Mouse (Mus musculus) cerebellum, adult 18-20 months (tissue): ENCODE measurements around the gene Git1.

Experiments
- DNase-seq, 2 experiments: peaks; one replicate each; pipeline ENCODE4 v3.0.0; 2021

Git1 gene

DNA sequence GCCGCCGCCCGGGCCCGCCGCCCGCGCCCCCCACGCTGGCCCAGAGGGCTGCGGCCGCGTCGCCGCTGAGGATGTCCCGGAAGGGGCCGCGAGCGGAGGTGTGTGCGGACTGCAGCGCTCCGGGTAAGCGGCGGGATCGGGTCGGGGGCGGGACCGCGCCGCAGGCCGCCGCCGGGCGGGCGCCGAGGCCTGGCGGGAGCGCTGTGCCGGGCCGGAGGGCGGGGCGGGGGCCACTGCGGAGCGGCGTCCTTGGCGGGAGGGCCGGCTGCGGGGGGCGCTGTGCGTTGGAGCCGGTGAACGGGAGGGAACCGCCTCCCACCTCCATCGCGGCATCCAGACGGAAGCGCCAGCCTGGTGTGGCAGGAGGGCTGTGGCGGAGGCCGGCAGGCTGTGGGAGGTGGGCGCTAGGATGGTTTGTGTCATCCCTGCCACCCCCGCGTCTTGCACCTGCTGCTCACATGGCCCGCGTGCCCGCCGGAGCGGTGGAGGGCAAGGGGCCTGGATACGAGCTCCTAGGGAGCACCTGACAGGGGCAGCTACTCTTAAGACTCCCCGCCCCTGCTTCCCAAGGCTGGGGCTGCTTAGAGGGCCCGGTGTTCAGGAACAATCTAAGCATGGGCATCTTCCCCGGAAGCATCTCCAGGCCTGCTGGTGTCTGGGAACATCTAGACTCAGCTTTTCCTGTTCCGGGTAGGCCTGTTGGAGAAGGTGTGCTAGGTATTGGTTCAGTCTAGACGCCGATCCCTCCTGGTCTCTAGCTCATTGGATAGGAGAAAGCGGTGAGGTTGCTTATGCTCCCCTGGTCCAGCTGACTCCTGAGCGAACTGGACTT, at the start of gene Git1:
TSS of gene Git1 (plus strand) at position 51 of the 832 bp plus-strand sequence.
- peak; percentile 64 to 71 for DNase-seq

DNA sequence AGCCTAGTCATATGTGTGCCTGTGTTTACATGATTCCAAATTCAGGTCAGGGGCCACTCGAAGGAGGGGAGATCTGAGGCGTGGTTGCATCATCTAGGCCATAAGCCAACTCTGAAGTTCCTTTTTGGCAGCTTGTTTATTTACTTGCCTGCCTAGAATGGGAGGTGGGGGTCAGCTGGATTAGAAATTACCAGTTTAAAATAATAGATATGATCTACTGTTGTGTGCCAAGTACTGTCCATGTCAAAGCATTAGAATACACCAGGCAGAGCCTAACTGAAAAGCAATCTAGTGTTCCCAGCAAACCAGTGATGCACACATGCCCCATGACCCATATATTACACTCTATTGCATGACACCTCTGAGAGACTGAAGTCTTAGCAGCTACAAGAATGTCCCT, 48.4 kb upstream of the Git1 start:
- no peak for DNase-seq

DNA sequence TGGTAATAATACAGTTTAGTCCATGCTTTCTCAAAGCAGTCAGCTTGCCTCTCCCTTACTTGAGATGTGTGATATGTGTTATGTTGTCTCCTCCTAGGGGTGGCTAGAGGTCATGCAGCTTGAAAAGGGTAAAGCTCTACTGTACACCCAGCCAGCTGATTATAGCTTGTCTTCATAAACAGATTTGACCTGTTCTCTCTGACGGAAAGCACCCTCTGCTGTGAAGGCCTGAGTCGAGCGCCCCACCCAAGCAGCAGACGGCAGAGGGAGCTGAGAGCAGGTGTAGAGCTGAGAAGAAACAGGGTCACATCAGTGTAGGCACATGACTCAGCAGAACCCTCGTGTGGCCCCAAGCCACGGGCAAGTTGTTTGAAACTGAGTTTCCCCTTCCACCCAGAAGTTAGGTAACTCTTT, 46.7 kb upstream of the Git1 start:
- DNase-seq, result peak; percentile 58 to 68

DNA sequence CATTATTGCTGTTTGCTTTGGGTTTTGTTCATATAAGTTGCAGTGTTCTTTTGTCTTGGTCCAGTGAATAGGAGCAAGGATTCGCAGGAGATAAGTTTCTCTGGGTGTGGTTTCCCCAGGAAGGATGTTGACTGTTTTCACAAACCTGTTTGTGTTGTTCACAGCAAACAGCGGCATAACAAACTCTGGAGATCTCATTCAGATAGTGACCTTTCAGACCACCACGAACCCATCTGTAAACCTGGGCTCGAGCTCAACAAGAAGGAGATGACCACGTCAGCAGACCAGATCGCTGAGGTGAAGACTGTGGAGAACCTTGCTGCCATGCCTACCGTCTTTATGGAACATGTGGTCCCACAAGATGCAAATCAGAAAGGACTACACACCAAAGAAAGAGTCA, 44.1 kb upstream of the Git1 start:
- no peak for DNase-seq

DNA sequence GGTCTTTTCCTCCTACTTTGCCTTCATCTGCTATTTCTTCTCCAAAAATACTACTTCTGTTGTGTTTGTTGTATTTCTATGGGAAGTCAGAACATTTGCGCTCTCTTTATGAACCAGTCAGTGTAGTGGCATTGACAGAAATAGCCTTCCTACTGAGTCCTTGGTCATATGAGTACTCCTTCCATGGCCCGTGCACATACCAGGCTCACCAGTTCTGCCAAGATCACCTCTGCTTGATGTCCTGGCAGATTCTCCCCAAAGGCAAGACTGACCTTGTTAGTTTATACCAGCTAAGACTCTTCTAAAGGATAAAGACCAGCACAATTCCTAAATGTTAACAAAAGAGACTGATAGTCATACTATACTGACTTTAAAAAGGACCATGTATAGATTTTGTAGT, 41.7 kb upstream of the Git1 start:
- DNase-seq, result no peak

DNA sequence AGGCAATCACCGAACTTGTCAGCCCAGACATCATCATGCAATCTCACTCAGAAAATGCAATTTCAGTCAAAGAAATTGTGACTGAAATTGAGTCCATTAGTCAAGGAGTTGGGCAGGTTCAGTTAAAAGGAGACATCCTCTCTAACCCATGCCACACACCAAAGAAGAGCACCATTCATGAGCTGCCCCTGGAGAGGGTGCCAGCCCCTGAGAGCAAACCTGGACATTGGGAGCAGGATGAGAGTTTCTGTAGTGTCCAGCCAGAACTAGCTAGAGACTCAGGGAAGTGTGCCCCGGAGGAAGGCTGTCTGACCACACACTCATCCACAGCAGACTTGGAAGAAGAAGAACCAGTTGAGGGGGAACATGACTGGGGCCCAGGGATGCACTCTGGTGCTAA, 40.0 kb upstream of the Git1 start:
- DNase-seq, result no peak

DNA sequence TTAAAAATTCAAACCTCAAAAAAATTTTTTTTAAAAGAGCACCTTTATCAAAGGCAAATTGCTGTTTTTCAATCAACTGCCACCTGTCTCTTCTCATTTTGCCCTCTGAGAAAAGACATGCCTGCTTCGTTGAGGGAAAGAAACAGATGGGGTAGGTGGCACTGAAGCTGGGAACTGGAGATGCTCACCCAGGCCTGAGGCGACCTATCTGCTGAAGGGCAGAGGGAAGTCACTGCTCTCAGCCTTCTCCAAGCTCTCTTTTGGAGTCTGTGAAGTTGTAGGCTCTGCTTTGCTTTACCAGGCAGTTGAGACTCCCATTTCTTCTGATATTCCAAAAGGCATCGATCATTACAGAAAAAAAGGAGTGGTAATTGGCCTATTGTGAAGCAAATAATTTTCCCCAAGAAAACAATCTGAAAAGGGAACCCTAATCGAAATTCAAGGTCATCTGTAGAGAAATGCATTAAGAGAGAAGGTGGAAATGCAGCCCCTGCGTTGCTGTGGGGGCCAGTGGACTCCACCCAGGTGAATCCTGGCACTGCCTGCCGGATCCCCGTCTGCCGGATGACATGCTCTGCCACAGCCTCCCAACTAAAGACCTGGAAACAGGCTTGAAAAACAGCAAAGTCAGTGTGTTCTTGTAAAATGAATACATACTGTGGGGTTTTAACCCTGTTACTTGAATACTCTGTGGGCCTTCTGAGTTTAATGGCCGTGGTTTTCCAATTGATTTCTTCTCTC, 37.4 kb upstream of the Git1 start:
- no peak for DNase-seq

DNA sequence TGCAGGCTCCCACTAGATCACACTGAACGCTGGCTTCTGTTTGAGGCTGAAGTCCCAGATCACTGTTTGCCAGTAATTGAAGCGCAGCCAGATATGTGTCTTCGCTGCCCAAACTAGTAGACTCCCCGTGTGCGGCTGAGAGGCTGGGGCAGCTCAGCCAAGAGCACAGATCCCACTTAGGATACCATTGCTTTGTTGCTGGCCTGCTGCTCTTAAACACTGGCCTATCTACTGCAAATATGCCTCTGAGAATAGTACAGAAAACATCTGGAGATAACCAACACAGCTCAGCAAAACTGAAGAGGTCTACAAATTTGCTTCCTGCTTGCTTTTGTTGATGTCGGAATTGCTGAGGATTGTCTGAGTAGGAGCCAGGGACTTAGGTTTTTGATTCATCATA, 36.5 kb upstream of the Git1 start:
- DNase-seq, result peak; percentile 47 to 58

DNA sequence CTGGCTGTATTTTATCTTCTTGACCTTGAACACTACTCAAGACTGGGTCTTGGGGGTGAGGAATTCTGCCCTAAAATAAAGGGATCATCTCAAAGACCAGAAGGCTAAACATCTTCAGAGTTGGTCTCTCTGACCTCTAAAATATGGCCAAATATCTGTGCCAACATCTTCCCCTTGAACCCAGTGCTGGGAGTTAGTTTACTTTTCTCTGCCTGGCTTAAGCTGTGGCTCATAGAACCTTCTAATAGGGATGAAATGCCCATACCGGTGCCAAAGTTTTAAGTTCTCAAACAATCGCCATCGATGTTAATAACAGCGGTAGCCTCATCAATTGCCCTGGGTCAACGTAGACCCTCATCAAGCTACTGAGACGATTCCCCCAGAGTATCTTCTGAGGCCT, 31.5 kb upstream of the Git1 start:
- no peak for DNase-seq

DNA sequence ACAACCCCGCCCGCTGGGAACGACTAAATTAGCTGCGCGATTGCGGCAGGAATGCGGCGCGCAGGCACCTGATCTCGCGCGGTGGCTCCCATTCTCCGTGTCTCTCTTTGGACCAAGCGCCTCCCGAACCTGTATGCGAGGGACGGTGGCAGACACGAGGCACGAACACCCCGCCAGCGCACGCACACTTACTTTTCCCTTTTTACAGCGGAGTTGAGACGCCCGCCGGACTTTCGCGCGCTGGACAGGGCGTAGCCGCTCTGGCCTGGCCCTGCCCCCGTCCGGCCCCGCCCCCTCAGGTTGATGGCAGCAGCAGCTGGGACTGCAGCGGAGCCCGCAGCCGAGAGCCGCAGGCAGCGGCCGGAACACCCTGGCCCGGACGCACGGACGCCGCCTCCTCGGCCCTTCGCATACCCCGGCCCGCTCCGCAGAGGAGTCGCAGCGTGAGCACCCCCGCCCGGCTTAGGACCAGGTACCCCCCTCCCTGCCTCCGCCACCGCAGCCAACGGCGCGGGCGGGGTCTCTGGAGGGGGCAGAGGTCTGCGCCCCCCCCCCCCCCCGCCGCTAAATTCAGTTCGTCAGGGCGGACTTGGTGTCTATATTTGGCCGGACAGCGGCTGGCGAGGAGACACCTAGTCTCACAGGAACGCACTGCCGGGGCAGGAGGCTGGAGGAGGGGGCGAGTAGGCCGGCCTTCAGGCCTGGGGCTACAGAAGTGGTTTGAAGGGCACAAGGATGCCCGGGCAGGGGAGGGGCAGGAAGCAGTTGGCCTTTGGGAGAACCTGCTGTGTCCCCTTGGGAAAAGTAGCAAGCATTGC, 30.9 kb upstream of the Git1 start, which contains the start of gene Coro6:
TSS of gene Coro6 (plus strand) at position 129 of the 818 bp plus-strand sequence.
- peak; percentile 62 to 65 for DNase-seq

DNA sequence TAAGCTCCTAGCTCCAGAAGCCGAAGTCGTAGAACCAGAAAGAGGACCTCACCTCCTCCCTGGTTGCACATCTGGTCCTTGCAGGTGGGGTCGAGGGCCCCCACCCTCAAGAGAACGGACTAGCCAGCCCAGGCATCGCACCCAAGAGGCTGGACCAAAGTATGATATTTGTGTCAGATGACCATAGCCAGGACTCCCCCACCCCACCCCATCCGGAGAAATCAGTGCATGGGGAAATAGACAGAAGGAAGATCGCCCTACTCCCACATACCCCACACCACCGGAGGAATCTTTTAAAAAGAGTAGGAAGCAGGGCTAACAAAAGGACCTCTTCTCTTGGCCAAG, 30.3 kb upstream of the Git1 start:
- no peak for DNase-seq

DNA sequence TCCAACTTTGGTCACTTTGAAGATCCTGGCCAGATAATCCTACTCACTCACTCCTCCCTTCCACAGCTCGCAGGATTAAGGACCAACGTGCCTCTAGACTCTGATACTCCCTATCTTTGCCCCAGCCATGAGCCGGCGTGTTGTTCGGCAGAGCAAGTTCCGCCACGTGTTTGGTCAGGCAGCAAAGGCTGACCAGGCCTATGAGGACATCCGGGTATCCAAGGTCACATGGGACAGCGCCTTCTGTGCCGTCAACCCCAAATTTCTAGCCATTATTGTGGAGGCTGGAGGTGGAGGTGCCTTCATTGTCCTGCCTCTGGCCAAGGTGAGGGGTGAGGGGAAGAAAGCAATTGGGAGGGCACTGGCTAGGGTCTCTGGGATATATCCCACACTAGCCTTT, 29.6 kb upstream of the Git1 start:
- no peak for DNase-seq

DNA sequence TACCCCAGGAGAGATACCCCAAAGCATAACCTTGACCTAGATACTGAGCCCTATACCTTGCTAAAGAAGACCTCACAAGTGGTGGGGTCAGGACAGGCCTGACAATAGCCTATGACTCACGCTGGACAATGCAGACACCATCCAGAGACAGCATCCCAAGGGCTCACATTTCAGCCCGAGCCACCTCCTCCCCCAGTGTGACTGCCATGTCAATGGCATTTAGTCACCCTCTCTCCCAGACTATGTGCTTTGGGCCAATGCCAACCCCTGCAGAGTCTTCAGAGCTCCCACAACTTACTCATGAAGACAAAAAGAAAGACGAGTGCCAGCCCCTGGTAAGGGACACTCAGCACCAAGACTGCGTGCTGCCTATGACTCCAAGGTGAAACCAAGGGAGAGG, 28.7 kb upstream of the Git1 start:
- no peak for DNase-seq

DNA sequence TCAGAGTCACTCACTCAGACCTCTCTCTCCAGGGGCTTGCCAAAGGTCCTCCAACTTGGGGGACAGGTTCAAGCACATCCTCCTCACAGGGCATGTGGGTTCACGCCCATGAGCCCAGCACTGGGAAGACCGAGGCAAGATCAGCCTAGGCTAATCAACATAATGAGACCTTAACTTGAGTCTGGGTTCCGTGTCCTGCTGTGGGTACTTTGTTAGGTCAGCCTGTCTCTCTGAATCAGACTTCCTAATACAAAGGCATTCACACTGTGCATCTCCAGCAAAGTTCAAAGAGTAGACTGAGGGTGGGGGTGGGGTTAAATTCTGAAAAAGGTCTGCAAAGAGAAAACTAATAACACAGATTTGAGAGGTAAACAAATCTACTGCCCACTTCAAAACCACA, 28.3 kb upstream of the Git1 start:
- no peak for DNase-seq

DNA sequence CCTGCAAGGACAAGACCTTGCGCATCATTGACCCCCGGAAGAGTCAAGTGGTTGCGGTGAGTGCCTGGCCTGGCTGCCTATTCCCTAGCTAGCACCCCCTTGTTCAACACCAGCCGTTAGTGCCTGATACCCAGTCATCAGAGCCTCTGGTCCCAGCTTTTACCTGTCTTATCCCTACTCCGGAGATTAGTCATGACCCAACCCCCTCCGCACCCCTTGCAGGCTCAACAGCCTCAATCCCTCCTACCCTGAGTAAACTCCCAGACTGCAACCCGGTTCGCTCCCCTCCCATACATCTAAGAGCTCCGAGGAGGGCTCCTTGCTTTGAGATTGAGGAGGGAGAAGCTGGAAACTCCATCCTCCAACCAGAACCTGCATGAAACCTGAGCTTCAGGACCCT, 26.8 kb upstream of the Git1 start:
- DNase-seq, result no peak

DNA sequence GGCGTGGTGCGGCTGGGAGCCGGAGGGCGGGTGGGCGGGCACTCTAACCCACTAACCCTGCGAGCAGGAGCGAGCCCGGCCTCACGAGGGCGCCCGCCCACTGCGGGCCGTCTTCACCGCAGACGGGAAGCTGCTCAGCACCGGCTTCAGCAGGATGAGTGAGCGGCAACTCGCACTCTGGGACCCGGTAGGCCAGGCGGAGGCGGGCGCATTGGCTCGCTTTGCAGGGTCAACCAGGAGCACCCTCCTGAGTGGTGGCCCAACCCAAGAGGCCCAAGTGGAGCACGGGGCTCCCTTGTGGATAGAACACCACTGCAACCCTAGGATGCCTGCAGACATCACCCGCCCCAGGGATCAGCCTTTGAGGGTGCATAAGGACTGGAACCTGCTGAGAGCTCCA, 26.2 kb upstream of the Git1 start:
- DNase-seq, result peak; percentile 60 to 63

DNA sequence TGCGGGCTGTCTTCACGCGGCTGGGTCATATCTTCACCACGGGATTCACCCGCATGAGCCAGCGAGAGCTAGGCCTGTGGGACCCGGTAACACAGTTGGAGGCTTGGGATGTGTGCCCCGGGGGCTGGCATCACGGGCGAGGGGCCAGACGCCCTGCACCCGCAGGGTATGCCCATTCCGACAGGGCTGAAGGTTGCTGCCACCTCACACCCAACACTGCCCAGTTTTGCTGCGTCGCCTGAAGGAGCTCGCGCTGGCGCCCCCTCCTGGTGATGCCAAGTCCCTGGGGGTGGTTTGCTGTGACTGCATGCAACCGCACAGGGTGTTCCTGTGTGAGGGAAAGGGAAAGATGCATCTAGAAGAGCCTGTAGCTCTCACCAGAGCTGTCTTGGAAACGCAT, 25.6 kb upstream of the Git1 start:
- peak; percentile 82 to 85 for DNase-seq

DNA sequence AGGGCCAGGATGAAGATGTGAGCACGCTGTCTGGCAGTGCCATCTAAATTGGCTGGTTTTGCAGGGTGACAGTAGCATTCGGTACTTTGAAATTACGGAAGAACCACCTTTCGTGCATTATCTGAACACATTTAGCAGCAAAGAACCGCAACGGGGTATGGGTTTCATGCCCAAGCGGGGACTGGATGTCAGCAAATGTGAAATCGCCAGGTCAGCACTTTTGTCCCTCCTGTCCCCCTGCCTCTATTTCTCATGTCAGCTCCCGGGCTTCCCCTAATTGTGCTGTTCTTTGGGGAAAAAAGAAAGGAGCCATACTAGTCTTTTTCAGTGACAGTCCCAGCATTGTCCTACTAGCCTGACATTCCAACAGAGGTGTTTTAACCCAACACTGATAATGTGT, 25.0 kb upstream of the Git1 start:
- DNase-seq, result no peak

DNA sequence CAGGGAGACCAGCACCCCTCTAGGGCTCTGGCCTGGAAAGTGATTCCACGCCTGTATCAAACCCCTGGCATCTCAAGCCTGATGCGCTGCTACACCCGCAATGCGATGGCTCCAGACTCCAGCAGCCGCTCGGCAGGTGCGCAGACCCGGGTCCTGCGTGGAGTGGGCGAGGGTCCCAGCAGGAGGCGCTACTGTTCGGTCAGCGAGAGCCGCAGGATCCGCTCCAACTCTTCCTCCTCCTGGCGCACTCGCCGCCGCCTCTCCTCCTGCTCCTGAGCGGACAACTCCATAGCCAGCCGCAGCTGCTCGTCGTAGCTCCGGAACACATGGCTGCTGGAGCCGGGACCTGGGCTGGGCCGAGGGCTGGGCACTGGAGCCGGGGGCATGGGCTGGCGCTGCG, 22.0 kb upstream of the Git1 start:
- peak in 1 of 2 experiments; percentile 10 for DNase-seq

DNA sequence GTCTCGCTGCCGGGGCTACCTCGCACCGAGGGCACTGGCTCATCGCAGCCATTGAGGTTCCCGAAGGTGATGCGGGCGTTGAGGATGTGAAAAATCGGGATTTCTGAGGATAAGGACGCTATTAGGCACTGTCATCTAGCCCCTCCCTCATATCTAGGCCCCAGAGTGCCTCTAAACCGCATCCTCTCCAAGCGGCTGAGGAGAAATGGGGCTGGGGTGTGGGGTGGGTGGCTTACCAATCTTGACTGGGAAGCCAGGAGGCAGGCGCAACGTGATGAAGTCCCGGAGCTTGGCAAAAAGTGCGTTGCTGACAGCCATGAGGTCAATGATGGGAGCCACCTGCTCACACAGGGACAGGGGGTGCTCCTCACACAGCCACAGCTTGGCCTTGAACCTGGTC, 20.6 kb upstream of the Git1 start:
- no peak for DNase-seq

DNA sequence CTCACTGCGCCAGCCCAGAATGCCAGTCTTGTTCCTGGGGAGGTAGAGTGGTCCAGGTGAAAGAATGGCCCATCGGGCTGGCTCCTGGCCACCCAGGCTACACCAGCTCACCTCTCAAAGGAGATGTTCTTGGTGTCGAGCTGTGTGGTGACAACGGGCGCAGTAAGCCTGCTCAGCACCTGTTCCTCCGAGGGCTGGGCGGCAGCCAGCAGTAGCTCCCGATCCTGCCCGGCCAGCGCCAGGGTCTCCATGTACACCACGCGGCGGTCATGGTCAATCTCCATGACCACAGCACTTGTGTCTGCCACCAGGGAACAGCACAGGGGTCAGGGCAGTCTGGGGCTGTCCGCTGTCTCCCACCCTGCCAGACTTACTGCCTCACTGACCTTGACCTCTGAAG, 17.1 kb upstream of the Git1 start:
- no peak for DNase-seq

DNA sequence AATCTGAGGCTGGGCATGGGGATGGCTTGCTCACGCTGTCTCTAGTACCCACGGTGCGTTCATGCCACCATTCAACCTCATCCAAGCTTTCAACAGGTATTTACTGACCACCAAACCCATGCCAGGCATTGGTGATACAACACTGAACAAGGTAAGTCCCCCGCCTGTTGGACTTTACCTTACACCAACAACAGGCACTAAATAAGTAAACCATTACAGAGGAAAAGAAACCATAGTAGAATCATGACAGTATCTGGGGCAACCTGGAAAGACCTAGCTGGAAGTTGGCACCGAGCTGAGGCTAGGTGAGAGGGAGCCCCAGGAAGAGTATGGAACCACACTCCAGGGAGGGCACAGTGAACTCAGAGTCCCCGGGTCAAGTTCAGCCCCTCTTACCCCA, 16.5 kb upstream of the Git1 start:
- DNase-seq, result no peak

DNA sequence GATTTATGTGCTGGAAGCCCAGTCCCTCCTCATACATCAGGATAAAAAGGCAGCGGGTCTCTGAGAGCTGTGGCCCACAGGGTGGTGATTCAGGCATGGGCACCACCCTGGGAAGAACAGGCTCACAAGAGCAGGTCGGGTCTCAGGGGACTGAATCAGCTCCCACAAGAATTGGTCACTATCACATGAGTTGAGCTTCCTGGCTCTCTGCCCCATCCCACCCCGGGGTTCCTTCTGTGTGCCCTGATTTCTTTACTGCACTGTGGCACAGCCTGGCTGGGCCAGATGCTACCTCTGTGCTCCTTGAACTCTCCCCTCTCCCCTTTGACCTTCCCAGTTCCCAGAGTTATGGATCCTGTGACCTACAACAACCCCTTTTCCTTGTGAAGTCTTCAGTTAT, 10.3 kb upstream of the Git1 start:
- peak in 1 of 2 experiments; percentile 29 for DNase-seq
